Mouse (Mus musculus) megakaryocyte, embryonic 14.5 days (primary cell): ENCODE measurements around the gene Socs3.

Experiments
- FLI1 ChIP-seq: IDR thresholded peaks from 2 replicates; pipeline ENCODE4 v1.6.1; 2012; ENCODE audit warnings: low read length, inconsistent platforms, mixed read lengths
- GATA1 ChIP-seq: IDR thresholded peaks from 3 replicates; pipeline ENCODE4 v1.6.1; 2012; ENCODE audit warnings: mixed read lengths, low read length, inconsistent platforms, borderline replicate concordance

- no peak for TF ChIP-seq FLI1
- no peak for TF ChIP-seq GATA1
These were observed 2.4 kb downstream of the Socs3 start for GRCm38 (mm10) chr11:117967249-117968015.
